Mouse (Mus musculus): ENCODE results near the gene Dag1. TPM values are rescaled to one million over a fixed set of nuclear protein-coding genes. Genes with fewer than 3 reads are reported as not detected.
A peak's percentile ranks its signal among the peaks of the same experiment; 100 is the strongest.

The Dag1 gene
- polyA plus RNA-seq, 1 experiment from 2014 or later: 74.7 TPM

GRCm38 (mm10) chr9:108175116-108175838, 88.5 kb downstream of the Dag1 start:
- no peak overlapping the region for H3K9ac ChIP-seq
- H3K27ac ChIP-seq: no peak overlapping the region
- no peaks in the 10 kb centered on the region for H3K27me3 ChIP-seq (replicated peaks)
- no peaks in the 10 kb centered on the region for H3K4me1 ChIP-seq
- H3K4me2 ChIP-seq: no peak overlapping the region
- no peak for ATAC-seq (ENCODE audit: insufficient read depth, low FRiP score, low read depth)
- no peaks in the 10 kb centered on the region for H3K9me3 ChIP-seq
- H3K36me3 ChIP-seq: no peaks in the 10 kb centered on the region
- H3K4me3 ChIP-seq (replicated peaks): no peak overlapping the region
- 55% methylated on average over 19 of the region's 19 CpGs for WGBS

- H3K9ac ChIP-seq: no peak overlapping the region
- no peak for ATAC-seq (ENCODE audit: insufficient read depth, low FRiP score, low read depth)
- no peak overlapping the region for H3K4me2 ChIP-seq
- no peak overlapping the region for H3K4me3 ChIP-seq (replicated peaks)
- no peaks in the 10 kb centered on the region for H3K27me3 ChIP-seq (replicated peaks)
- 64% methylated on average over 5 of the region's 5 CpGs for WGBS
- no peak overlapping the region for H3K27ac ChIP-seq
- H3K4me1 ChIP-seq: no peaks in the 10 kb centered on the region
- no peaks in the 10 kb centered on the region for H3K9me3 ChIP-seq
- no peaks in the 10 kb centered on the region for H3K36me3 ChIP-seq
Observed at GRCm38 (mm10) chr9:108172777-108173350, 90.9 kb downstream of the Dag1 start.

- no peaks in the 10 kb centered on the region for H3K9me3 ChIP-seq
- H3K4me3 ChIP-seq (replicated peaks): no peak overlapping the region
- no peaks in the 10 kb centered on the region for H3K27me3 ChIP-seq (replicated peaks)
- H3K9ac ChIP-seq: no peak overlapping the region
- H3K27ac ChIP-seq: peak overlapping the region; percentile 60; the same call in 1 of the 2 replicates
- peak; percentile 87 for ATAC-seq (ENCODE audit: insufficient read depth, low FRiP score, low read depth)
- H3K4me2 ChIP-seq: no peak overlapping the region
- H3K4me1 ChIP-seq: no peaks in the 10 kb centered on the region
- WGBS: 62% methylated on average over 10 of the region's 10 CpGs
- no peaks in the 10 kb centered on the region for H3K36me3 ChIP-seq
Observed at GRCm38 (mm10) chr9:108169751-108170150, 94.0 kb downstream of the Dag1 start.

- H3K36me3 ChIP-seq: no peaks in the 10 kb centered on the region
- H3K27me3 ChIP-seq (replicated peaks): no peaks in the 10 kb centered on the region
- 42% methylated on average over 8 of the region's 8 CpGs for WGBS
- no peak overlapping the region for H3K27ac ChIP-seq
- H3K9me3 ChIP-seq: no peaks in the 10 kb centered on the region
- no peak overlapping the region for H3K9ac ChIP-seq
- ATAC-seq (ENCODE audit: insufficient read depth, low FRiP score, low read depth): peak; percentile 43; the same call in 1 of the 2 replicates
- H3K4me3 ChIP-seq (replicated peaks): no peak overlapping the region
- H3K4me1 ChIP-seq: no peaks in the 10 kb centered on the region
- H3K4me2 ChIP-seq: no peak overlapping the region
Observed at GRCm38 (mm10) chr9:108165143-108165542, 98.6 kb downstream of the Dag1 start.

- ATAC-seq (ENCODE audit: insufficient read depth, low FRiP score, low read depth): no peak
- Histone ChIP-seq H3K4me1 (no peaks in the 10 kb centered on the region), H3K9ac (no peak overlapping the region), H3K27ac (no peak overlapping the region), H3K36me3 (no peaks in the 10 kb centered on the region), H3K4me2 (no peak overlapping the region), H3K27me3 (replicated peaks) (no peaks in the 10 kb centered on the region), H3K4me3 (replicated peaks) (no peak overlapping the region), H3K9me3 (no peaks in the 10 kb centered on the region)
- 76% methylated on average over 16 of the region's 16 CpGs for WGBS
Observed at GRCm38 (mm10) chr9:108163646-108164284, 100.0 kb downstream of the Dag1 start.

GRCm38 (mm10) chr9:108157891-108158290, 105.9 kb downstream of the Dag1 start:
- H3K9ac ChIP-seq: no peak overlapping the region
- H3K9me3 ChIP-seq: no peaks in the 10 kb centered on the region
- 62% methylated on average over 7 of the region's 7 CpGs for WGBS
- no peaks in the 10 kb centered on the region for H3K4me1 ChIP-seq
- no peak overlapping the region for H3K27ac ChIP-seq
- ATAC-seq (ENCODE audit: insufficient read depth, low FRiP score, low read depth): no peak
- H3K36me3 ChIP-seq: no peaks in the 10 kb centered on the region
- no peak overlapping the region for H3K4me3 ChIP-seq (replicated peaks)
- H3K4me2 ChIP-seq: no peak overlapping the region
- H3K27me3 ChIP-seq (replicated peaks): no peaks in the 10 kb centered on the region

GRCm38 (mm10) chr9:108157451-108157850, 106.3 kb downstream of the Dag1 start:
- Histone ChIP-seq H3K9ac (no peak overlapping the region), H3K9me3 (no peaks in the 10 kb centered on the region), H3K36me3 (no peaks in the 10 kb centered on the region), H3K27me3 (replicated peaks) (no peaks in the 10 kb centered on the region), H3K4me1 (no peaks in the 10 kb centered on the region), H3K4me3 (replicated peaks) (no peak overlapping the region), H3K4me2 (no peak overlapping the region), H3K27ac (no peak overlapping the region)
- ATAC-seq (ENCODE audit: insufficient read depth, low FRiP score, low read depth): no peak
- 68% methylated on average over 6 of the region's 6 CpGs for WGBS

GRCm38 (mm10) chr9:108156786-108157185, 107.0 kb downstream of the Dag1 start:
- Histone ChIP-seq H3K27ac (no peak overlapping the region), H3K4me2 (no peak overlapping the region), H3K4me1 (no peaks in the 10 kb centered on the region), H3K4me3 (replicated peaks) (no peak overlapping the region), H3K27me3 (replicated peaks) (no peaks in the 10 kb centered on the region), H3K36me3 (no peaks in the 10 kb centered on the region), H3K9ac (no peak overlapping the region), H3K9me3 (no peaks in the 10 kb centered on the region)
- ATAC-seq (ENCODE audit: insufficient read depth, low FRiP score, low read depth): no peak
- WGBS: 83% methylated on average over 5 of the region's 5 CpGs

GRCm38 (mm10) chr9:108154814-108155213, 108.9 kb downstream of the Dag1 start:
- WGBS: 86% methylated on average over 12 of the region's 12 CpGs
- Histone ChIP-seq H3K9ac (no peak overlapping the region), H3K27me3 (replicated peaks) (no peaks in the 10 kb centered on the region), H3K4me3 (replicated peaks) (no peak overlapping the region), H3K36me3 (no peaks in the 10 kb centered on the region), H3K9me3 (no peaks in the 10 kb centered on the region), H3K4me1 (no peaks in the 10 kb centered on the region), H3K4me2 (no peak overlapping the region), H3K27ac (no peak overlapping the region)
- no peak for ATAC-seq (ENCODE audit: insufficient read depth, low FRiP score, low read depth)

Other genes with a start within 250 kb of the Dag1 start
- gene Gmppb, start 214.7 kb downstream of the Dag1 start, polyA plus RNA-seq (2015; fragmentation: Nextera tagmentation; extraction: Ambion mirVana): 45.2 and 48.4 TPM in 2 replicates
- 3.5 and 3.6 TPM in 2 replicates for gene Amigo3, start 210.8 kb downstream of the Dag1 start, polyA plus RNA-seq (2015; fragmentation: Nextera tagmentation; extraction: Ambion mirVana)
- 5.2 and 7.9 TPM in 2 replicates for gene Mst1, start 183.5 kb downstream of the Dag1 start, polyA plus RNA-seq (2015; fragmentation: Nextera tagmentation; extraction: Ambion mirVana)
- gene Rnf123, start 180.6 kb downstream of the Dag1 start, polyA plus RNA-seq (2015; fragmentation: Nextera tagmentation; extraction: Ambion mirVana): 27.5 and 32.7 TPM in 2 replicates
- gene Apeh, start 169.4 kb downstream of the Dag1 start, polyA plus RNA-seq (2015; fragmentation: Nextera tagmentation; extraction: Ambion mirVana): 73.7 and 76.1 TPM in 2 replicates
- gene Bsn, start 73.6 kb downstream of the Dag1 start, polyA plus RNA-seq (2015; fragmentation: Nextera tagmentation; extraction: Ambion mirVana): 2.8 and 3.0 TPM in 2 replicates
- gene Nicn1, start 26.5 kb upstream of the Dag1 start, polyA plus RNA-seq (2015; fragmentation: Nextera tagmentation; extraction: Ambion mirVana): 27.6 and 31.2 TPM in 2 replicates
- gene Amt, start 32.9 kb upstream of the Dag1 start, polyA plus RNA-seq (2015; fragmentation: Nextera tagmentation; extraction: Ambion mirVana): 21.8 and 22.3 TPM in 2 replicates
- 452 and 455 TPM in 2 replicates for gene Rhoa, start 42.2 kb upstream of the Dag1 start, polyA plus RNA-seq (2015; fragmentation: Nextera tagmentation; extraction: Ambion mirVana)
- gene Tcta, start 42.2 kb upstream of the Dag1 start, polyA plus RNA-seq (2015; fragmentation: Nextera tagmentation; extraction: Ambion mirVana): 40.0 and 42.1 TPM in 2 replicates
- gene Gpx1, start 74.9 kb upstream of the Dag1 start, polyA plus RNA-seq (2015; fragmentation: Nextera tagmentation; extraction: Ambion mirVana): 998 and 1,171 TPM in 2 replicates
- gene Usp4, start 83.9 kb upstream of the Dag1 start, polyA plus RNA-seq (2015; fragmentation: Nextera tagmentation; extraction: Ambion mirVana): 85.6 and 92.2 TPM in 2 replicates
- 0.54 and 0.82 TPM in 2 replicates for gene 1700102P08Rik, start 128.8 kb upstream of the Dag1 start, polyA plus RNA-seq (2015; fragmentation: Nextera tagmentation; extraction: Ambion mirVana)
- gene Ccdc36, start 164.5 kb upstream of the Dag1 start, polyA plus RNA-seq (2015; fragmentation: Nextera tagmentation; extraction: Ambion mirVana): 1.4 and 1.6 TPM in 2 replicates
- not detected in 2 replicates for gene BC048562, start 172.5 kb upstream of the Dag1 start, polyA plus RNA-seq (2015; fragmentation: Nextera tagmentation; extraction: Ambion mirVana)
- gene Ccdc71, start 196.6 kb upstream of the Dag1 start, polyA plus RNA-seq (2015; fragmentation: Nextera tagmentation; extraction: Ambion mirVana): 47.7 and 52.5 TPM in 2 replicates
- 65.5 and 67.3 TPM in 2 replicates for gene Klhdc8b, start 197.6 kb upstream of the Dag1 start, polyA plus RNA-seq (2015; fragmentation: Nextera tagmentation; extraction: Ambion mirVana)
- 40.5 and 46.6 TPM in 2 replicates for gene Lamb2, start 215.8 kb upstream of the Dag1 start, polyA plus RNA-seq (2015; fragmentation: Nextera tagmentation; extraction: Ambion mirVana)
- 58.8 and 61.5 TPM in 2 replicates for gene Usp19, start 226.6 kb upstream of the Dag1 start, polyA plus RNA-seq (2015; fragmentation: Nextera tagmentation; extraction: Ambion mirVana)
- 99.0 and 102 TPM in 2 replicates for gene Qars, start 243.7 kb upstream of the Dag1 start, polyA plus RNA-seq (2015; fragmentation: Nextera tagmentation; extraction: Ambion mirVana)